Mouse (Mus musculus) CH12.LX (cell line): ENCODE results near the gene Mrpl20. TPM values are rescaled to one million over a fixed set of nuclear protein-coding genes. Genes with fewer than 3 reads are reported as not detected.

ENCODE experiments used
- DNase-seq: peaks from one replicate; pipeline ENCODE4 v3.0.0-alpha.2; 2013; ENCODE audit errors: extremely low read depth
- H3K27ac ChIP-seq: 2 replicates; pipeline ENCODE4 v1.5.1; 2012; ENCODE audit warnings: low read depth, mild to moderate bottlenecking, control low read depth, moderate library complexity; ENCODE audit not compliant: insufficient read depth
- H3K27me3 ChIP-seq: replicated peaks from 2 replicates; pipeline ENCODE3; 2012; ENCODE audit warnings: inconsistent platforms
- H3K36me3 ChIP-seq, 2 experiments: replicated peaks in 1 of 2; 2 replicates each; pipeline versions ENCODE3 to v1.6.1; 2012; ENCODE audit warnings: inconsistent platforms in 1 of 2, low read length in 1 of 2, mild to moderate bottlenecking in 1 of 2, mixed read lengths in 1 of 2, moderate library complexity in 1 of 2; ENCODE audit not compliant: control insufficient read depth in 1 of 2, insufficient read depth in 1 of 2
- H3K4me1 ChIP-seq, 2 experiments: 2 replicates each; pipeline ENCODE4 v1.6.1; 2012; ENCODE audit warnings: inconsistent platforms in 1 of 2, moderate library complexity in 1 of 2; ENCODE audit not compliant: insufficient read depth in 2 of 2, control insufficient read depth in 1 of 2
- H3K4me2 ChIP-seq: 2 replicates; pipeline ENCODE4 v1.6.1; 2012; ENCODE audit warnings: low read depth, mild to moderate bottlenecking, control low read depth; ENCODE audit not compliant: poor library complexity, insufficient read depth, severe bottlenecking
- H3K4me3 ChIP-seq, 3 experiments: fragments of 150-350 bp in 1 of 3; sonication (generic) in 1 of 3; replicated peaks in 1 of 3; 2 replicates each; pipeline versions ENCODE3 to v1.5.1; 2011 to 2012; ENCODE audit warnings: low read depth in 2 of 3, low read length in 2 of 3, mild to moderate bottlenecking in 2 of 3, moderate library complexity in 2 of 3, control low read depth in 1 of 3, improper control_type of control experiment in 1 of 3, inconsistent platforms in 1 of 3, mixed read lengths in 1 of 3; ENCODE audit not compliant: poor library complexity in 1 of 3
- H3K79me2 ChIP-seq: replicated peaks from 2 replicates; pipeline ENCODE4 v1.6.1; 2012; ENCODE audit warnings: mild to moderate bottlenecking, moderate library complexity; ENCODE audit not compliant: control insufficient read depth, poor library complexity, insufficient read depth, severe bottlenecking; ENCODE audit errors: extremely low read depth
- H3K9ac ChIP-seq: 2 replicates; pipeline ENCODE4 v1.6.1; 2012; ENCODE audit warnings: low read depth, mild to moderate bottlenecking, control low read depth, moderate library complexity; ENCODE audit not compliant: insufficient read depth
- H3K9me3 ChIP-seq: replicated peaks from 2 replicates; pipeline ENCODE3; 2012; ENCODE audit warnings: low read length, inconsistent platforms, mixed read lengths
- CTCF ChIP-seq, 2 experiments: IDR thresholded peaks in 1 of 2; conservative IDR thresholded peaks in 1 of 2; 2 replicates each; pipeline ENCODE4 v1.5.1; 2011 to 2012; ENCODE audit warnings: low read depth in 2 of 2, low read length in 2 of 2, improper control_type of control experiment in 1 of 2, inconsistent platforms in 1 of 2, mild to moderate bottlenecking in 1 of 2, moderate library complexity in 1 of 2
- EP300 ChIP-seq: IDR thresholded peaks from 2 replicates; pipeline ENCODE4 v1.6.1; 2011; ENCODE audit warnings: low read length, improper control_type of control experiment
- ETS1 ChIP-seq: conservative IDR thresholded peaks from 2 replicates; pipeline ENCODE4 v1.6.1; 2012; ENCODE audit warnings: low read depth, mild to moderate bottlenecking, inconsistent platforms, low read length, improper control_type of control experiment, moderate library complexity
- GABPA ChIP-seq: IDR thresholded peaks from 2 replicates; pipeline ENCODE4 v1.6.1; 2012; ENCODE audit warnings: low read depth, low read length, improper control_type of control experiment, inconsistent platforms; ENCODE audit not compliant: insufficient replicate concordance
- HCFC1 ChIP-seq: IDR thresholded peaks from 2 replicates; pipeline ENCODE4 v1.6.1; 2012; ENCODE audit warnings: low read depth, mild to moderate bottlenecking, inconsistent platforms, low read length, improper control_type of control experiment
- JUN ChIP-seq: IDR thresholded peaks from 2 replicates; pipeline ENCODE4 v1.6.1; 2011; ENCODE audit warnings: low read depth, mild to moderate bottlenecking, low read length, improper control_type of control experiment, moderate library complexity; ENCODE audit not compliant: insufficient read depth
- JUND ChIP-seq: conservative IDR thresholded peaks from 2 replicates; pipeline ENCODE4 v1.6.1; 2011; ENCODE audit warnings: low read depth, low read length, improper control_type of control experiment
- MAFK ChIP-seq: IDR thresholded peaks from 2 replicates; pipeline ENCODE4 v1.6.1; 2011; ENCODE audit warnings: low read length, improper control_type of control experiment; ENCODE audit not compliant: insufficient replicate concordance
- MAZ ChIP-seq: IDR thresholded peaks from 2 replicates; pipeline ENCODE4 v1.6.1; 2012; ENCODE audit warnings: low read depth, mild to moderate bottlenecking, inconsistent platforms, low read length, improper control_type of control experiment, moderate library complexity
- MEF2A ChIP-seq: IDR thresholded peaks from 2 replicates; pipeline ENCODE4 v1.6.1; 2014; ENCODE audit warnings: low read depth, mild to moderate bottlenecking, inconsistent platforms, low read length, improper control_type of control experiment, borderline replicate concordance
- MYC ChIP-seq: IDR thresholded peaks from 2 replicates; pipeline ENCODE4 v1.6.1; 2011; ENCODE audit warnings: low read depth, mild to moderate bottlenecking, improper control_type of control experiment, low read length
- NELFE ChIP-seq: IDR thresholded peaks from 2 replicates; pipeline ENCODE4 v1.6.1; 2011; ENCODE audit warnings: low read depth, low read length, improper control_type of control experiment
- NRF1 ChIP-seq: IDR thresholded peaks from 2 replicates; pipeline ENCODE4 v1.6.1; 2014; ENCODE audit warnings: low read depth, mild to moderate bottlenecking, inconsistent platforms, low read length, improper control_type of control experiment, moderate library complexity
- POLR2AphosphoS2 ChIP-seq: IDR thresholded peaks from 2 replicates; pipeline ENCODE4 v1.6.1; 2011; ENCODE audit warnings: low read depth, low read length, improper control_type of control experiment
- SIN3A ChIP-seq: IDR thresholded peaks from 2 replicates; pipeline ENCODE4 v1.6.1; 2012; ENCODE audit warnings: low read length, improper control_type of control experiment, inconsistent platforms
- TBP ChIP-seq: conservative IDR thresholded peaks from 2 replicates; pipeline ENCODE4 v1.6.1; 2011; ENCODE audit warnings: low read depth, low read length, improper control_type of control experiment
- TCF12 ChIP-seq: IDR thresholded peaks from 2 replicates; pipeline ENCODE4 v1.6.1; 2014; ENCODE audit warnings: low read depth, mild to moderate bottlenecking, inconsistent platforms, low read length, improper control_type of control experiment
- USF1 ChIP-seq: IDR thresholded peaks from 2 replicates; pipeline ENCODE4 v1.6.1; 2014; ENCODE audit warnings: low read depth, mild to moderate bottlenecking, inconsistent platforms, low read length, improper control_type of control experiment
- USF2 ChIP-seq: conservative IDR thresholded peaks from 2 replicates; pipeline ENCODE4 v1.6.1; 2011; ENCODE audit warnings: low read depth, low read length, improper control_type of control experiment
- ZMIZ1 ChIP-seq: IDR thresholded peaks from 2 replicates; pipeline ENCODE4 v1.6.1; 2012; ENCODE audit warnings: low read depth, mild to moderate bottlenecking, inconsistent platforms, low read length, improper control_type of control experiment
- ZNF384 ChIP-seq: IDR thresholded peaks from 2 replicates; pipeline ENCODE4 v1.6.1; 2012; ENCODE audit warnings: low read depth, low read length, improper control_type of control experiment, inconsistent platforms
- dilution Hi-C: fragments of 300-500 bp; cut with MboI; formaldehyde crosslinking; loops from 2 replicates; pipeline ENCODE4 v1.14.3; 2020; ENCODE audit warnings: low sequenced_read_pairs; ENCODE audit not compliant: extremely low pct_unique_long_range_greater_than_20kb, extremely low pct_ligation_motif_present
- in situ Hi-C: fragments of 300-500 bp; cut with MboI; formaldehyde crosslinking; loops from 3 replicates; pipeline ENCODE4 v1.14.3; 2019; ENCODE audit warnings: low sequenced_read_pairs, low pct_ligation_motif_present, low pct_unique_long_range_greater_than_20kb, mixed read lengths
- polyA plus RNA-seq: library from polyadenylated mRNA; unstranded; fragments of >175 nt; gene quantifications from 2 replicates; pipeline ENCODE4 v1.2.1, GENCODE M21; 2012; ENCODE audit warnings: low read depth; ENCODE audit not compliant: insufficient read length
- total RNA-seq, 2 experiments: library from RNA; depleted of rRNA; stranded (reverse); fragments of 300-350 nt in 1 of 2; fragments of >200 nt in 1 of 2; gene quantifications; 2 replicates each; pipeline ENCODE4 v1.2.3; 2012 to 2014

Mrpl20 gene
- total and polyA plus RNA-seq, 3 experiments: 146 to 230 (median 193) TPM

DNA sequence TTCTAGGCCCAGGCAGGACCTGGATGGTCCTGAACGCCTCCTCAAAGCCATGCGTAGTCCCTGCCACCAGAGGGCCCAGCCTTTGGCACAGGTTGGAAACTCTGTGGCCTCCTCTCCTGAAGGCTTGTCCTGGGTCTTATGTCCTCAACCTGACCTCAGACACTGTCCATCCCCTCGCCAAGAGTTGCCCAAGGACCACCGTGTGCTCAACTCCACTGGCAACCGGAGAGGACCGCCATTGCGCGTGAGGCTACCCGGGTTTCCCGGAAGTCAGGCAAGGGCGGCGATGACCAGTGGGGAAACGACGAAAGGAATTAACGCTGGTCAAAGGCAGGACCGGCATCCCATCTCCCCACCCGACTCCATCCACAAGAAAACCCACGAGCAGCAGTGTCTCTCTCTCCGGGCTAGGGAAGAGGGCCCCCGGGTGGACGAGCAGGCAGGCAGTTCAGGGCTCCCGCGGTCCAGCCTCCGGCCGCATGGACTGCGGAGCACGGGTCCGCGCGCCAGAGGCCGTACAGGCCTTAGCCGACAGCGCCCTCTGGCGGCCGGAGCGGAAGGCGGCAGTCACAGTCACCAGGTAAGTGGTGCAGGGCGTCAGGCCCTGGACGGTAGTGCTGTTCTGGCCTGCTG lies 32.7 kb upstream of the Mrpl20 start (continued):
- TF ChIP-seq USF1 (no peak), TCF12 (peak; percentile 73), NELFE (peak; percentile 90), POLR2AphosphoS2 (no peak), JUND (no peak), NRF1 (peak; percentile 33; the same call in 1 of the 2 replicates), ETS1 (no peak), JUN (no peak)

GRCm38 (mm10) chr4:155770626-155771025 lies 32.1 kb upstream of the Mrpl20 start:
- in situ Hi-C loops: no loop called here
- no peaks in the 10 kb centered on the region for H3K36me3 ChIP-seq
- dilution Hi-C loops: no loop called here
- no peaks in the 10 kb centered on the region for H3K79me2 ChIP-seq
- peaks cover 16 to 36% of the 10 kb centered on the region in 2 experiments for H3K4me1 ChIP-seq
- TF ChIP-seq EP300 (no peak), CTCF (conservative IDR thresholded peaks at IDR 0.05 in 1 of 2, IDR thresholded peaks at IDR 0.05 in 1 of 2; ENCODE audit: low read depth in 2 of 2, low read length in 2 of 2) (no peak), NRF1 (no peak), MYC (no peak), MAFK (no peak), ZNF384 (no peak), HCFC1 (no peak), TBP (no peak), GABPA (no peak), USF1 (no peak), USF2 (no peak), ZMIZ1 (no peak), POLR2AphosphoS2 (no peak), SIN3A (no peak), MAZ (no peak), MEF2A (no peak), JUND (no peak), NELFE (no peak)
- no peak overlapping the region for H3K9ac ChIP-seq
- no peak overlapping the region for H3K4me2 ChIP-seq
- peaks cover 42% of the 10 kb centered on the region for H3K27me3 ChIP-seq
- no peak overlapping the region for H3K4me3 ChIP-seq
- no peaks in the 10 kb centered on the region for H3K9me3 ChIP-seq
- H3K27ac ChIP-seq: no peak overlapping the region
- DNase-seq: no peak
